Mouse (Mus musculus): ENCODE data around the gene Slc6a11.
A peak's percentile ranks its signal among the peaks of the same experiment; 100 is the strongest.

DNA sequence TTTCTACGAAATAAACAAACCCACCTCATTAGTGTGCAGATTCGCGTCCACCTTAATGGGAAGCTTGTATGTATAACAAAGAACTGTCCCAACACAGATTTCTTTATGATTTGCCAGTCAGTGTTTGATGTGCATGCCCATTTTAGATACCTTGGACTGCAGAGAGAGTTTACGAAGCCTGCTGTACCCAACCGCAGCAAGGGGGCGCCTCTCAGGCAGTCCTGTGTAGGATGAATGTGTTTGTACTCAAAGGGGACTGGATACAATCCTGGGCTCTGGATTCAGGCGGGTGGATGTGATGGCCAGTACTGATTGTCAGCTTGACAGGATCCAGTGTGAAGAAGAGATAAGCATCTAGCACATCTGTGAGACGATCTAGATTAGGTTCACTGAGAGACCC is 144.8 kb downstream of the Slc6a11 start:
- TF ChIP-seq EP300 (IDR thresholded peaks at IDR 0.05; ENCODE audit: insufficient read depth, low read depth, low read length) (no peak), CTCF (IDR thresholded peaks at IDR 0.05) (0 out of 2 replicates have a peak, but pooled peaks have one; percentile 4)
